Mouse (Mus musculus) liver, embryonic 11.5 days (tissue): ENCODE measurements at regions not wholly inside any gene's neighbourhood (a gene's known extent, or its start where the extent isn't known, plus 50 kb on each side); places are given as distances from the start of the nearest gene placed in this dataset.

Experiments
- ATAC-seq: fragments of 200-750 bp; cut with Nextera tagmentation; replicated peaks from 2 replicates; pipeline ENCODE4 v1.8.0; 2017; ENCODE audit warnings: moderate number of reproducible peaks, mild to moderate bottlenecking, moderate TSS enrichment, moderate library complexity; ENCODE audit not compliant: low FRiP score
- DNase-seq: peaks from one replicate; pipeline ENCODE4 v3.0.0-alpha.2; 2017; ENCODE audit warnings: low spot score
- H3K27ac ChIP-seq: fragments of 300-500 bp; sonication (generic); 2 replicates; pipeline ENCODE4 v1.5.1; 2014; ENCODE audit warnings: mild to moderate bottlenecking, low read depth, low read length, control low read depth
- H3K27me3 ChIP-seq: fragments of 300-500 bp; sonication (generic); replicated peaks from 2 replicates; pipeline ENCODE4 v1.6.1; 2014; ENCODE audit warnings: low read length, mixed read lengths; ENCODE audit not compliant: control insufficient read depth, insufficient read depth
- H3K36me3 ChIP-seq: fragments of 300-500 bp; sonication (generic); 2 replicates; pipeline ENCODE4 v1.6.1; 2014; ENCODE audit warnings: mild to moderate bottlenecking, low read length, moderate library complexity, mixed read lengths; ENCODE audit not compliant: control insufficient read depth, insufficient read depth
- H3K4me1 ChIP-seq: fragments of 300-500 bp; sonication (generic); replicated peaks from 2 replicates; pipeline ENCODE4 v1.6.1; 2014; ENCODE audit warnings: low read length, mixed read lengths; ENCODE audit not compliant: control insufficient read depth, insufficient read depth
- H3K4me2 ChIP-seq: fragments of 300-500 bp; sonication (generic); 2 replicates; pipeline ENCODE4 v1.6.1; 2014; ENCODE audit warnings: mild to moderate bottlenecking, control low read depth, moderate library complexity
- H3K4me3 ChIP-seq: fragments of 300-500 bp; sonication (generic); 2 replicates; pipeline ENCODE4 v1.5.1; 2014; ENCODE audit warnings: low read depth, low read length, control low read depth
- H3K9ac ChIP-seq: fragments of 300-500 bp; sonication (generic); 2 replicates; pipeline ENCODE4 v1.6.1; 2014; ENCODE audit warnings: low read depth, low read length, control low read depth
- H3K9me3 ChIP-seq: fragments of 300-500 bp; sonication (generic); 2 replicates; pipeline ENCODE4 v1.6.1; 2016; ENCODE audit warnings: low read length, inconsistent platforms, mixed read lengths; ENCODE audit not compliant: control insufficient read depth
- WGBS: fragments of 180-500 bp; shearing (Covaris S2); extraction: QIAGEN DNeasy Blood & Tissue Kit; methylation state at CpG from one replicate; pipeline ENCODE4 v1.1.7; 2014; 5-methylcytosine and 5-hydroxymethylcytosine counted together

DNA sequence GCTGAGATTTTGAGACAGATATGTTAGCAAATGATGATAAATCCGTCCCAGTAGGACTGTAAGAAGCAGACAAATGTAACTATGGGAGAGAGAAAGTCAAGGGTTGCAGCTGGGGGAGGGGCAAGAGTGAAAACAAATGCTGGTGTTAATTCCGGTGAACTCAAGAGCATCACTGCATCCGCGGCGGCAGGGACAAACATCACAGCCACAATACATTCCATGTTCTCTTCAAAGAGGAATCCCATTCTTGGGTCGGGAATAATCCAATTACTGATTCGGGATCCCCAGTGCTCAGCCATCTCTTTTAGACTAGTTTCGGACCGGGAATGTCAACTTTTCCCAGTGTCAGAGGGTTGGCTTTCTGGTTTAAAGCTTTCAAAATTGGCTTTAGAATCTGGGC, 243.5 kb upstream of the Irx5 start:
- H3K4me3 ChIP-seq, result no peak overlapping the region
- DNase-seq, result no peak

DNA sequence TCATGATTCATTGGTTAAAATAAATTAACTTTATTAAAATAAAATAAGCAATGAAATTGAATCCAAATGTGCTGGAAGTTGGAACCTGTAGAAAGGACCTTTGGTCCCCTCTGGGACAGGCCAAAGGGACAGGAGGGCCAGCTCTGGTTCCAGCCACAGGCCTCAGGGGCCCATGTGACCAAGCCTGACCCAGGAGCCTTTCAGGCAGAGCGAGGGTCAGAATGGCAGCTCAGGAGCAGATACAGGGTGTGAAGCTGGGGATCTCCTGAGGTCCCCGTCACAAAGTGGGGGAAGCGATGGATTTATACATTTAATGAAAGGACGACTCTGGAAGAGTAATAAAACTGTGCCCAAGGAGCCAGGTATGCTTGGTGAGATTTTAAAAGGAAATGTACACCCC, 244.0 kb upstream of the Irx5 start:
- Histone ChIP-seq H3K4me1 (no peaks in the 10 kb centered on the region), H3K27me3 (no peaks in the 10 kb centered on the region), H3K9ac (no peak overlapping the region), H3K4me2 (no peak overlapping the region), H3K9me3 (no peaks in the 10 kb centered on the region), H3K36me3 (no peaks in the 10 kb centered on the region), H3K4me3 (no peak overlapping the region), H3K27ac (no peak overlapping the region)
- ATAC-seq (no peak), DNase-seq (no peak)
- 59% methylated on average over 4 of the region's 4 CpGs for WGBS

More for the DNA sequence above, 243.5 kb upstream of the Irx5 start:
- 20% methylated on average over 9 of the region's 9 CpGs for WGBS
- Histone ChIP-seq H3K9ac (no peak overlapping the region), H3K27ac (no peak overlapping the region), H3K27me3 (no peaks in the 10 kb centered on the region), H3K36me3 (no peaks in the 10 kb centered on the region), H3K9me3 (no peaks in the 10 kb centered on the region), H3K4me1 (no peaks in the 10 kb centered on the region), H3K4me2 (no peak overlapping the region)
- ATAC-seq, result no peak

DNA sequence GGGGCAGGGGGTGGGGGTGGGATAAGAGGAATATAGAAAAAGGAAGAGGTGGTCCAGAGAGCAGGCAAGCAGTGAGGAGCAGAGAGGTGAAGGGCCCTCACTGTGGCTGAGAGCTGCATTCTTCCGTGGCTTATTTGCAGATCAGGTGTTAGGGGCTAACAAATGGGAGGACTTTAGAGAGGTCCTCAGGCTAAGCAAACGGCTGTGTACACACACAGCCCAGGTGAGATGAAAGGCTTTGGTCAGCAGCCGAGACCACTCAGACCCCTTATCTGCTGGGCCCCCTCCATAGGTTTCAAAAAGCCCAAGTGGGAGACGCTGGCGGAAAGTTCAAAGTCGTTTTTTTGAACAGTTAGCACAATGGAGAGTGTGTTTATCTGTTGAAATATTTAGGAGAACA, 252.9 kb upstream of the Irx5 start:
- no peak for ATAC-seq
- no peak overlapping the region for H3K27ac ChIP-seq
- no peak overlapping the region for H3K4me3 ChIP-seq

DNA sequence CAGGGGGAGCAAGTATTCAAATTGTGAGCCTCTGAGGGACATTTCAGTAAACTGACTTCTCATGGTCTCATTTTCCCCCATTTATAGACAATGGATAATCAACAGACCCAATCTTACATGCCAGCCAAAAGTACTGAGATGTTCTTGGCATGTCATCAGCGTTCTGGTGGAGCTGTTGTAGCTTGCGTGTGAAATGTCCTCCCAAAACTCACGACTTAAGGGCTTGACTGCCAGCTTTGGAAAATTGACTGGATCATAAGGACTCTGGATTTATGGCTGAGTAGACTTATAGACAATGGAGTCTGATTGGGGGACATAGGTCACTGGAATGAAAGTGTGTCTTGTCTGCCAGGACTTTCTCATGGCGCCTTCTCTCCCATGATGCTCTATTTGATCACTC, 254.9 kb upstream of the Irx5 start:
- Histone ChIP-seq H3K4me1 (no peaks in the 10 kb centered on the region), H3K4me3 (no peak overlapping the region), H3K27me3 (0 out of 2 replicates have a peak, but pooled peaks cover 2% of the 10 kb centered on the region), H3K27ac (no peak overlapping the region), H3K9me3 (no peaks in the 10 kb centered on the region), H3K36me3 (no peaks in the 10 kb centered on the region), H3K9ac (no peak overlapping the region), H3K4me2 (no peak overlapping the region)
- no peak for ATAC-seq
- WGBS, result 88% methylated on average over 4 of the region's 4 CpGs
- DNase-seq, result no peak

More for the DNA sequence above, 252.9 kb upstream of the Irx5 start:
- no peaks in the 10 kb centered on the region for H3K36me3 ChIP-seq
- DNase-seq, result no peak
- H3K9ac ChIP-seq, result no peak overlapping the region
- H3K9me3 ChIP-seq, result no peaks in the 10 kb centered on the region
- no peak overlapping the region for H3K4me2 ChIP-seq
- WGBS, result 41% methylated on average over 6 of the region's 6 CpGs
- H3K4me1 ChIP-seq, result no peaks in the 10 kb centered on the region
- H3K27me3 ChIP-seq, result 0 out of 2 replicates have a peak, but pooled peaks cover 2% of the 10 kb centered on the region

DNA sequence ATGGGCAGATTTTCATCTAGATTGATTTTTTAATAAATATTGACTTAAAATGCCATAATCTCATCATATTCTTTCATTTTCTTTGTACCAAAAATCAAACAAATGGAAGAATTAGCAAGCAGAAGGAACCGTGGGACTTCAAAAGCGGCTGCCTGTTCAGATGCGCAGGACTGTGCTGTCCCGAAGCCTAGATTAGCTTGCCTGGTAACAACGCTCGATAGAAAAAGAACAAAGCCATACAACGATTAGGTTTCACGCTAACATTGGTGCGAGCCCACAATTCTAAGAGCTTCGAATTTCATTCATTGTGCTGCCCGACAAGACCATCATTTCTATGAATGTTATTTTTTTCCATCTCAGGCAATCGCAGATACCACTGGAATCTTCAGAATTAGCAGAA, 262.1 kb upstream of the Irx5 start:
- ATAC-seq (no peak), DNase-seq (no peak)
- Histone ChIP-seq H3K4me2 (no peak overlapping the region), H3K4me1 (no peaks in the 10 kb centered on the region), H3K4me3 (no peak overlapping the region), H3K27me3 (no peaks in the 10 kb centered on the region), H3K36me3 (no peaks in the 10 kb centered on the region), H3K27ac (no peak overlapping the region), H3K9me3 (no peaks in the 10 kb centered on the region), H3K9ac (no peak overlapping the region)
- WGBS, result 88% methylated on average over 12 of the region's 12 CpGs

DNA sequence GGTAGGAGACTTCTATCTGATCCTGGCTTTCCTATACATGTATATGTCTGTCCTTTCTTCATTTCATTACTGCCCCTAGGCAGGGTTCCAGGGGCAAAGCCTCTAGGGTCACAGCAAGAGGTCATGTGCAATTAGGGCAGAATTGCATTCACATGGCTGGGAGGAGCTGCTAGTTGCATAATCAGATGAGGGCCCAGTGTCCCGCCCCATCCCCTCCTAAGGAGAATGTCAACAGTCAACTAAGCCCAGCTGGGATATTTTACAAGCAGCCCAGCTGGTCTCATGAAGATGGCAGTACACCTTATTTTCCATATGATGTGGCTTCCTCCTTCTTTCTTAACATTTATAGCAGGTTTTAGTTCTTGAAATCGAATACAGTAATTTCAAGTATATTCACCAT, 273.3 kb upstream of the Irx5 start:
- ATAC-seq (no peak), DNase-seq (no peak)
- no peaks in the 10 kb centered on the region for H3K4me1 ChIP-seq
- no peak overlapping the region for H3K27ac ChIP-seq
- H3K9me3 ChIP-seq, result no peaks in the 10 kb centered on the region
- H3K36me3 ChIP-seq, result no peaks in the 10 kb centered on the region
- no peak overlapping the region for H3K4me2 ChIP-seq
- H3K9ac ChIP-seq, result no peak overlapping the region
- no peak overlapping the region for H3K4me3 ChIP-seq
- WGBS, result 61% methylated on average over 2 of the region's 2 CpGs
- H3K27me3 ChIP-seq, result no peaks in the 10 kb centered on the region

DNA sequence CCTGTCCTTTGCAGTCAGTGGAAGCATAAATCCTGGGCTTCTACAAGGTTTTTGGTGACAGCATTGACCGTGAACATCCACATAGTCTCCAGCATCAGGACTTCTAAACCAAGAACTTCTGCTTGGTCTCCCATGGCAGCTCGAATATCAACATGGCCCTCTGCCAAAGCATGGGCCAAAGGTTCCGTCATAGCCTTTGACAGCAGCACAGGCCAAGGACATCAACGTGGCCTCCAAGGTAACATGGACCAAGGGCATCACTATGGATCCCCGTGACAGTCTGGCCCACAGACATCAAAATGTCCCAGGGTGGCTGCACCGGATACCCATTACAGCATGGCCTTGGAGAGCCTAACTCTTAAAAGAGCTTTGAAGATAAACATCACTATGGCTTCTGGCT, 275.5 kb upstream of the Irx5 start:
- no peak for ATAC-seq
- no peak for DNase-seq
- WGBS, result 84% methylated on average over 6 of the region's 6 CpGs
- H3K27ac ChIP-seq, result no peak overlapping the region
- H3K4me1 ChIP-seq, result no peaks in the 10 kb centered on the region
- H3K9me3 ChIP-seq, result no peaks in the 10 kb centered on the region
- H3K4me3 ChIP-seq, result no peak overlapping the region
- no peaks in the 10 kb centered on the region for H3K36me3 ChIP-seq
- H3K4me2 ChIP-seq, result no peak overlapping the region
- H3K27me3 ChIP-seq, result no peaks in the 10 kb centered on the region
- no peak overlapping the region for H3K9ac ChIP-seq

DNA sequence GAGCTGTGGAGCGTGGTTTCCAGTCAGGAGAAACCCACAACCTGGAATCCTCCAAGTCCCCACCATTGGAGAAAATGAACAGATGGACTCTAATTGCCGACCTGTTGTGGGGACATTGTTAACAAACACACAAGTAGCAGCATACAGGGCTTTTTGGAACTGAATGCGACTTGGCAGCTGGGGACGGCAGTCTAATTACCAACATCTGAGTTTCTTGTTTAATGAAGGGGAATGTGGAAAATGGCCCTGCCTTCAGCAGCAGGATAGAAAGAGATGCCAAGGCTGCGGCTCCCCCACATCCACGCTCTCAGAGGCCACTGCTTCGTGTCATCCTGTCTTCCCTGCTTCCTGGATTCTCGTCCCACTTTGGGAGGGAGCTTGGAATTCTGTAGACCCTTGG, 276.6 kb upstream of the Irx5 start:
- no peak for DNase-seq
- Histone ChIP-seq H3K4me1 (no peaks in the 10 kb centered on the region), H3K9me3 (no peaks in the 10 kb centered on the region), H3K9ac (no peak overlapping the region), H3K27ac (no peak overlapping the region), H3K36me3 (no peaks in the 10 kb centered on the region), H3K4me3 (no peak overlapping the region), H3K27me3 (no peaks in the 10 kb centered on the region), H3K4me2 (no peak overlapping the region)
- WGBS, result 79% methylated on average over 8 of the region's 8 CpGs
- no peak for ATAC-seq

DNA sequence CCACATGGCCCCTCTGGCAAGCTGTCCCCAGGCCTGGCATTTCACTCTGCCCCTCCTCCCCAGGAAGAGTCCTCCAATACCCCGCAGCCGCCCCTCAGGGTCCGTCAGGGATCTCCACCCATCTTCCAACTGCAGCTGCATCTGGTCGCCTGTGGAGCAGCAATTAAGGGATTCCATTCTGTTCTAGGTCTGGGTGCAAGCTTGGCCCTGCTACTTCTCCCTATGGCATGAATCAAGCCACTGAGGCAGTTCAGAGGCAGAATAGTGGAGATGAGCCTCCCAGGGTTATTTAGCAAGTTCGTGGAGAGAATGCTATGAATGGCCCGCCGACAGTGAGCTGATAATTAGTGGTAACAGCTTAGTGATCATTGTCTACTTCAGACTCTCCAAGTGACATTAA, 275.7 kb upstream of the Irx3 start:
- Histone ChIP-seq H3K4me2 (no peak overlapping the region), H3K4me1 (no peaks in the 10 kb centered on the region), H3K27me3 (peaks cover 4% of the 10 kb centered on the region), H3K9me3 (no peaks in the 10 kb centered on the region), H3K36me3 (no peaks in the 10 kb centered on the region), H3K9ac (no peak overlapping the region), H3K27ac (no peak overlapping the region), H3K4me3 (no peak overlapping the region)
- no peak for ATAC-seq
- DNase-seq, result no peak
- WGBS, result 47% methylated on average over 7 of the region's 7 CpGs
